Mouse (Mus musculus) CD4-positive helper T cell, adult 2 months (primary cell): ENCODE measurements around the gene Slc27a3.

ENCODE experiments used
- DNase-seq: peaks from one replicate; pipeline ENCODE4 v3.0.0-alpha.2; 2012; ENCODE audit warnings: low read depth, missing footprints, low spot score

Slc27a3 gene

GRCm38 (mm10) chr3:90347847-90348246, 41.9 kb downstream of the Slc27a3 start:
- DNase-seq, result peak; percentile 8

DNA sequence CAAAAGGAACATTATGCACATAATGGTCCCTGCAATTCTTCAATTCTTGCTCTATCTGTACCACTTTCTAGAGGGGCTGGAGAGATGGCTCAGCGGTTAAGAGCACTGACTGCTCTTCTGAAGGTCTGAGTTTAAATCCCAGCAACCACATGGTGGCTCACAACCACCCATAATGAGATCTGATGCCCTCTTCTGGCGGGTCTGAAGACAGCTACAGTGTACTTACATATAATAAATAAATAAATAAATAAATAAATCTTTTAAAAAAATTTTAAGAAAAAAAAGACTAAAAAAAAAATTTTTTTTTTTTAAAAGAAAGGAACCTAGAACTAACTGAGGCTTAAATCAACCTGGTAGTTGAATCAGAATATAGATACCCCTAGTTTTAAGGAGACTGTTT, 46.9 kb downstream of the Slc27a3 start:
- DNase-seq, result peak; percentile 39

- DNase-seq, result no peak
Observed at GRCm38 (mm10) chr3:90340177-90340576, 49.6 kb downstream of the Slc27a3 start.

DNA sequence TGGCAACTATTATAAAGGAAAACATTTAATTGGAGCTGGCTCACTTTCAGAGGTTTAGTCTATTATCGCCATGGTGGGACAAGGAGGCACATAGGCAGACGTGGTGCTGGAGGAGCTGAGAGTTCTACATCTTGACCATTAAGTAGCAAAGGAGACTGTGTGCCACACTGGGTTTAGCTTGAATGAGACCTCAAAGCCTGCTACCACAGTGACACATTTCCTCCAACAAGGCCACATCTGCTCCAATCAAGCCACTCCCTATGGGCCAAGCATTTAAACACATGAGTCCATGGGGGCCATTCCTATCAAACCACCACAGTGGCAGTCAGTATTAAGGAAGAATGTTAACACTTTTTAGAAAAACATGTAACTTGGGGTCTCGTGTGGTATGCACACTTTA, 51.5 kb downstream of the Slc27a3 start:
- no peak for DNase-seq

GRCm38 (mm10) chr3:90335517-90335916, 54.2 kb downstream of the Slc27a3 start:
- DNase-seq, result no peak
